Mouse (Mus musculus): Measurements from ENCODE around the gene Mapk1ip1l.

DNA sequence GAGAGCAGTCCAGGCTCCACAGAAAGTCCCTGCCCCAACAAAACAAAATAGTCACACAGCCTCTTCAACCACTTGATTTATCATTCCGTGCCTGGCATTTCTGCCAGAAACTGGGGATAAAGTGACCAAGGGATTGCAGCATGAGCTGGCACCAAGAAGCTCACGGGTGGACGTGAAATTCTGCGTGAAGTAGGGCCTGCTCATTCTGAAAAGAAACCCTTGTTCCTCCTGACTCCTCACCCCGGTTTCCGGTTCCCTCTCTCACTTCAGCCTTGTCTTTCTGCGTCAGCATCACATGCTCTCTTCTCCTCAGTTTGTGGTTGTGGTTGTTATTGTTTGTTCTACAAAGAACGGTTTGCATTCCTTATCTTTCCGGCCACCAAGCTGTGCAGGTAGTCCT lies 63.8 kb downstream of the Mapk1ip1l start:
- TF ChIP-seq POLR2A (IDR thresholded peaks at IDR 0.05; ENCODE audit: low read depth, low read length) = no peak
- no peak for TF ChIP-seq CTCF (IDR thresholded peaks at IDR 0.05; ENCODE audit: borderline replicate concordance, insufficient read depth, low read length)
